Mouse (Mus musculus) megakaryocyte, embryonic 14.5 days (primary cell): ENCODE data around the gene Foxk1.

ENCODE experiments used
- FLI1 ChIP-seq: IDR thresholded peaks from 2 replicates; pipeline ENCODE4 v1.6.1; 2012; ENCODE audit warnings: low read length, inconsistent platforms, mixed read lengths
- GATA1 ChIP-seq: IDR thresholded peaks from 3 replicates; pipeline ENCODE4 v1.6.1; 2012; ENCODE audit warnings: mixed read lengths, low read length, inconsistent platforms, borderline replicate concordance

GRCm38 (mm10) chr5:142428691-142429090 lies 27.4 kb downstream of the Foxk1 start:
- TF ChIP-seq FLI1 = no peak
- TF ChIP-seq GATA1 = no peak
